Mouse (Mus musculus): ENCODE results near the gene Cdc7. TPM values are rescaled to one million over a fixed set of nuclear protein-coding genes. Genes with fewer than 3 reads are reported as not detected.

Cdc7 gene
- polyA plus RNA-seq (2015; fragmentation: Nextera tagmentation; extraction: Ambion mirVana), result 42.9 and 45.4 TPM in 2 replicates

DNA sequence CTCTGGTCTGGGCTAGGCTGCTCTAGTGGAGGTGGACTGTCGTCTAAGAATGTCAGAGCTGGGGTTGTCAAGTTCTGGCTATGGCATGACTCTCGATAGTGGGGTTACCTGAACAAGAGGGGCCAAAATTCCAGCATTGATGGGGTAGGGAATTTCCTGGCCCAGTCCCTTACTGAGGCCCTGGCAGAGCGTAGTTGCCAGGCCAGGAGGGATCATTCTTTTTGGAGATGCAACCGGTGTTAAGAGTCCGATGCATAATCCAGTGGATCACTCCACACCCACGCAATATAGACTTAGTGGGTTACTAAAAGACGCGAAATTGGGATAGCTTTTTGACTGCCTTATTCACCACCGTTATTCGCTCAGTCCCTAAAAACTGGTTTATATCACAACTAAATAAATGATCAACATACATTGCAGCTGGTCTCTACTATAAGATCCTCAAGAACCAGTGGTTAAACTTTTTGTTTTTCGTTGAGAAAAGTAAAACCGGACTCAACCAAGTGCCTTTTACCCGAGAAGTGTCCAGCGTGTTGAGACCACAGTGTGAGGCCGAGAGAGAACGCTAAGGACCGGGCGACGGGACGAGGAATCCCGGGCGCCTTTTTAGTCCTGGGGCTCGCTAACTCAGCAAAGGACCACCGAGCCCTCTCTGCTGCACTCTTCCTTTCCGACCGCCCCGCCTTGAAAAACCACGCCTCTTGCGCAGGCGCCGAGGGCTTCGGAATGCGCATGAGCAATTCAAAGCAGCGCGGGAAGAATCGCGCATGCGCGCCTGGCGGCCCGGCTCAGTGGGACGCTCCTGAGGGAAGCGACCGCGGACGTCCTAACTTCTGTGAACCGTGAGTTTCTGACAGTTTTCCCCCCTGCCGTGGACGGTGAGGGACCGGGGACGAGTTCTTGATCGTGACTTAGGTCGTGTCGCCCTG, at the start of gene Cdc7:
Gene Cdc7 (plus strand): TSS at position 739 of the 929 bp plus-strand sequence.
- H3K4me1 ChIP-seq, result peaks cover 10% of the 10 kb centered on the region
- H3K4me3 ChIP-seq (replicated peaks), result peak within 1 kb of the TSS; percentile 72
- 5% methylated on average over 54 of the region's 54 CpGs for WGBS
- H3K9ac ChIP-seq, result peak within 1 kb of the TSS; percentile 55
- peak within 1 kb of the TSS; percentile 76 for H3K4me2 ChIP-seq
- H3K36me3 ChIP-seq, result 0 out of 2 replicates have a peak, but pooled peaks cover 5% of the 10 kb centered on the region
- no peaks in the 10 kb centered on the region for H3K27me3 ChIP-seq (replicated peaks)
- no peaks in the 10 kb centered on the region for H3K9me3 ChIP-seq
- peak; percentile 89 for ATAC-seq (ENCODE audit: insufficient read depth, low FRiP score, low read depth)
- peak within 1 kb of the TSS; percentile 71 for H3K27ac ChIP-seq

DNA sequence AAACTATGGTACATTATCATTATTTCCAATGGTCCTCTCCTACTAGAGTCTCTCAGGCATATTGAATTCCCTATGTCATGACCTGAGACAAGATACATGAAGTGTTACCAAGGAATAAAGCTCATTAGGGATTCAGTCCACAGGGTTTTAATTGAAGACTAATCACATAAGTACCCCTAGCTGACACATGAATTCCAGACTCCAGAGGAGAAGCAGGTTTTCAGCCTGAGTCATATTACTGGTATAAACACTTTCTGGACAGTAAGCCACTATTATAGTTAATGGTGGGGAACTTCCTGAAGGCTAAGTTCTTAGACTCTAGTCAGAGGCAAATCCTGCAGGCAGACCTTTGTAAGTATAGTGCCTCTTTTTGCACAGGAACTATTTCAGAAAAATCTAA, 44.8 kb upstream of the Cdc7 start:
- no peak overlapping the region for H3K27ac ChIP-seq
- no peaks in the 10 kb centered on the region for H3K4me1 ChIP-seq
- no peak overlapping the region for H3K9ac ChIP-seq
- no peak overlapping the region for H3K4me2 ChIP-seq
- no peaks in the 10 kb centered on the region for H3K9me3 ChIP-seq
- ATAC-seq (ENCODE audit: insufficient read depth, low FRiP score, low read depth), result no peak
- no peaks in the 10 kb centered on the region for H3K36me3 ChIP-seq
- H3K27me3 ChIP-seq (replicated peaks), result no peaks in the 10 kb centered on the region
- no peak overlapping the region for H3K4me3 ChIP-seq (replicated peaks)

DNA sequence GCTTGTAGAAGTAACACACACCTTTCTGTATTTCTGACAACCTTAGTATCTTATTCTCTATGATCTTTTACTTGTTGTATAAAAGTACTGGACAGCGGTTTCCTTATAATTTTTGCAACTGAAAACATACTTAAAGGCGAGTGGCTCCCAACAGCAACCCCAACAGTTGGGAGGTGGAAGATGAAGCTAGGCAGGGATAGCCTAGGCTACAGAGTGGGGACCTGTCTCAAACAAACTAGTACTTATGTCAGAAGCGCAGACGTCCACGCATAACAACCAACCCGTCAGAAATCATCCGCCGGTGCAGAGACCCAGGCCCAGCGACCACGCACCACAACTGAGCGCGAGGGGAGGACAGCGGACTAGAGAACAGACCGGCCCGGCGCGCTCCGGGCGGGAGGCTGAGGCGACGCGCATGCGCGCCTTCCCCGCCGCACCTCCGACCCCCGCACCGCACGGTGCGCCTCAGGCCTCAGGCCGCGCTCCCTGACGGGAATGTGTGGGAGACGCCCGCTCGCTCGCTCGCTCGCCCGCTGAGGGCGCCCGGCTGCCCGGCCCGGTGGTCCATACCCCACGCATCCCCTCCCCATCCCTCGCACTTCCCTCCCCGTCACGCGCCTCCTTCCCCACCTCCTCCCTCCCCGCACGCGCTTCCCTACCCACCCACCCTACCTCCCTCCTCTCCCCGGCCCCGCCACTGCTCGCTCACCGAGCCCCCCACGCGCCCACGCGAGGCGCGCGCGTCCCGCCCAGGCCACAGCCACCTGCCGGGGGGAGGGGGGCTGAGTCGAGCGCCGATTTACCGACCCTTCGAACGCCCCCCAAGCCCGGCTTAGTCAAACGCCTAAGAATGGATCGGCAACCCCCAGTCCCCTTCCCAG, 38.4 kb upstream of the Cdc7 start, which contains the start of gene Hfm1:
Gene Hfm1 (minus strand): TSS at position 834 of the 881 bp plus-strand sequence.
- Histone ChIP-seq H3K4me3 (replicated peaks) (peak within 1 kb of the TSS; percentile 53), H3K27me3 (replicated peaks) (no peaks in the 10 kb centered on the region), H3K9ac (peak within 1 kb of the TSS; percentile 25; the same call in 1 of the 2 replicates), H3K4me1 (0 out of 2 replicates have a peak, but pooled peaks cover 4% of the 10 kb centered on the region), H3K27ac (no peak within 1 kb of the TSS), H3K36me3 (no peaks in the 10 kb centered on the region), H3K4me2 (peak within 1 kb of the TSS; percentile 89), H3K9me3 (no peaks in the 10 kb centered on the region)
- under 1% methylated on average over 62 of the region's 76 CpGs for WGBS
- peak; percentile 89; the same call in 1 of the 2 replicates for ATAC-seq (ENCODE audit: insufficient read depth, low FRiP score, low read depth)

DNA sequence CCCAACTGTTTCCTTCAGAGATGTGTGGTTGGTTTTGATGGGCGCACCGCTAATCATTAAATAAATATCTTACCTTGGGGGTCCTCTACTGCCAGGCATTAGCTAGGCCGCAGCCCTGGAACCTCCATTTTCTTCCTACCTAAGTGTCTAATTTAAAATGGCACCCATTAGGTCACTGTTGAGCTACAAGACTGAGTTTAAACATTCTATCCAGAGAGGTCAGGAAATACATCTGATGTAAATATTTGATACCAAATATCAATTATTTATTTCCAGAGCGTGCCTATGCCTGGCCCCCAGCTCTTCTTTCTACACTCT, 37.8 kb upstream of the Cdc7 start:
- no peak overlapping the region for H3K27ac ChIP-seq

DNA sequence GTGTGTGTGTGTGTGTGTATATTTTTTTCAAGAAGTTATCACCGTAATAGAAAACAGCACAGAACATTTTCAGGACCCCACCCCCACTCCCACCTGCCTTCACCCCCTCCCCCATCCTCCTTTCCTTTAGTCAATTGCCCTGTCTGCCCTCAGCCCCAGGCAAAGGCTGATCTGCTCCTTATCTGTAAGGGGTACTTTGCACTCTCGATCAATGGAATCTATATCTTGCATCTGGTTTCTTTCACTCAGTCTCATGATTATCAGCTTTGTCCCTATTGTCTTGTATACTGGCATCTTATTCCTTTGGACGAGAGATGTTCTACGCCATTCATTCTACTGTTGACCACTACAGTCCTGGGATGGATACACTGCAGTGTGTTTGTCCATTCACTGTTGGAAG, 36.1 kb upstream of the Cdc7 start:
- Histone ChIP-seq H3K27me3 (replicated peaks) (no peaks in the 10 kb centered on the region), H3K4me1 (0 out of 2 replicates have a peak, but pooled peaks cover 4% of the 10 kb centered on the region), H3K27ac (no peak overlapping the region), H3K4me2 (no peak overlapping the region), H3K4me3 (replicated peaks) (no peak overlapping the region), H3K36me3 (no peaks in the 10 kb centered on the region), H3K9ac (no peak overlapping the region), H3K9me3 (no peaks in the 10 kb centered on the region)
- 52% methylated on average over 4 of the region's 4 CpGs for WGBS
- ATAC-seq (ENCODE audit: insufficient read depth, low FRiP score, low read depth), result no peak

More for the DNA sequence above, 37.8 kb upstream of the Cdc7 start:
- H3K4me2 ChIP-seq, result peak overlapping the region; percentile 89
- H3K27me3 ChIP-seq (replicated peaks), result no peaks in the 10 kb centered on the region
- H3K9me3 ChIP-seq, result no peaks in the 10 kb centered on the region
- 33% methylated on average over 4 of the region's 4 CpGs for WGBS
- H3K36me3 ChIP-seq, result no peaks in the 10 kb centered on the region
- peak overlapping the region; percentile 53 for H3K4me3 ChIP-seq (replicated peaks)
- 0 out of 2 replicates have a peak, but pooled peaks cover 4% of the 10 kb centered on the region for H3K4me1 ChIP-seq
- peak overlapping the region; percentile 25; the same call in 1 of the 2 replicates for H3K9ac ChIP-seq
- ATAC-seq (ENCODE audit: insufficient read depth, low FRiP score, low read depth), result no peak

DNA sequence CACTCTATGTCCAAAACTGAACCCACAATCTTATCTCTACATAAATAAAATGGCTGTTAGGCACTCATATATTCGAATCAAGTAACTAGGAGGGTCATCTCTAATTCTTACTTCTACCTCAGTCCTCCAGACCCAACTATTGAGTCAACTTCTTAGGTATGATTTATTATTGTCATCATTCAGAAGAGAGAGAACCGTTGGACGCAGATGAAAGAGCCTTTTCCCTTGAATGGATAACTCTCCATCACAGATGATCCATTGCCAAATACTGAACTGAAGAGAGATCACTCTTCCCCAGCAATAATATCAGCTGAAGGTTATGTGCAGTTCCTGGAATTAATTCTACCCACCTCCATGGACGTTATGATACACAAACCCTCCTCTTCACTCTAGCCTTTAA, 17.8 kb upstream of the Cdc7 start:
- Histone ChIP-seq H3K27ac (no peak overlapping the region), H3K4me2 (no peak overlapping the region), H3K9me3 (no peaks in the 10 kb centered on the region), H3K4me3 (replicated peaks) (no peak overlapping the region), H3K4me1 (no peaks in the 10 kb centered on the region), H3K36me3 (no peaks in the 10 kb centered on the region), H3K9ac (no peak overlapping the region), H3K27me3 (replicated peaks) (no peaks in the 10 kb centered on the region)
- WGBS, result 52% methylated on average over 4 of the region's 4 CpGs
- no peak for ATAC-seq (ENCODE audit: insufficient read depth, low FRiP score, low read depth)

DNA sequence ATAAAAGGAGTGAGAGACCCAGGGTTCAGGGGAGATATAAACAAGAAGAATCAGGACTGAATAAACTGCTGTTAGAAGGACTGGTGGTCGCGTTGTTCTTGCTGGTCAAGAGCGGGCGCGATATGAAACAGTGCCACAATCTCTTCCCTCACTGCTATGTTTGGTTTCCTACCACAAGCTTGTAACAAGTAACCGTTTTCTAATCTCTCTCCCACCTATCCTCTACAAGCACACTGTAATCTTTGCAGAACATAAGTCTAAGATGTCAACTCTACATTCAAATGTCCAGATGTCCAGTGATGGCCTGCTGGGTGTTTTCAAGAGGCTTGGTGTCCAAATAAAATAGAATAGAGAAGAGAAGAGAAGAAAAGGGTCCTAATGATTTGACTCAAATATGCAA, 15.4 kb upstream of the Cdc7 start:
- ATAC-seq (ENCODE audit: insufficient read depth, low FRiP score, low read depth), result no peak
- no peak overlapping the region for H3K9ac ChIP-seq
- no peaks in the 10 kb centered on the region for H3K27me3 ChIP-seq (replicated peaks)
- H3K36me3 ChIP-seq, result no peaks in the 10 kb centered on the region
- no peak overlapping the region for H3K4me3 ChIP-seq (replicated peaks)
- 77% methylated on average over 6 of the region's 6 CpGs for WGBS
- no peak overlapping the region for H3K4me2 ChIP-seq
- no peaks in the 10 kb centered on the region for H3K9me3 ChIP-seq
- H3K27ac ChIP-seq, result no peak overlapping the region
- H3K4me1 ChIP-seq, result no peaks in the 10 kb centered on the region

DNA sequence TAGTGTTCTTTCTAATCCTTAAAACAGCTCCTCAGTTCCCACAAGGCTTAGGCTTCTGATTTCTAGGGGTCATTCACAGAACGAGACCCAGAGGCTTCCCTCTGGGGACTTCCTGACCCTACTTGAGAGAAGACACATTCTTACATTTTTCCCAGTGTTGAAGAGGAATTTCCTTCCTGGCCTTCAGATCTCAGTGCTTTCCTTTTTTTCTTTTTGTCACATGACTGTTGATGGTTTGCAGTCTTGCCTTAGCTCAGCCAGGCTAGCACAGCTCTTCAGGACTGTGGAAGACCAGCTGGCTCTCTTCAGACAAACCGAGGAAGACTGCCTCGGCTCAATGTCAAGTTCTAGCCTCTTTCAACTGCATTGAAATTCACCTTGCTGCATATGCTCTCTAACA, 7.7 kb upstream of the Cdc7 start:
- Histone ChIP-seq H3K4me3 (replicated peaks) (no peak overlapping the region), H3K9me3 (no peaks in the 10 kb centered on the region), H3K27ac (peak overlapping the region; percentile 51; the same call in 1 of the 2 replicates), H3K9ac (no peak overlapping the region), H3K4me2 (no peak overlapping the region), H3K36me3 (no peaks in the 10 kb centered on the region), H3K4me1 (peaks cover 7% of the 10 kb centered on the region; the same call in 1 of the 2 replicates), H3K27me3 (replicated peaks) (no peaks in the 10 kb centered on the region)
- 34% methylated on average over 3 of the region's 3 CpGs for WGBS
- ATAC-seq (ENCODE audit: insufficient read depth, low FRiP score, low read depth), result peak; percentile 82

DNA sequence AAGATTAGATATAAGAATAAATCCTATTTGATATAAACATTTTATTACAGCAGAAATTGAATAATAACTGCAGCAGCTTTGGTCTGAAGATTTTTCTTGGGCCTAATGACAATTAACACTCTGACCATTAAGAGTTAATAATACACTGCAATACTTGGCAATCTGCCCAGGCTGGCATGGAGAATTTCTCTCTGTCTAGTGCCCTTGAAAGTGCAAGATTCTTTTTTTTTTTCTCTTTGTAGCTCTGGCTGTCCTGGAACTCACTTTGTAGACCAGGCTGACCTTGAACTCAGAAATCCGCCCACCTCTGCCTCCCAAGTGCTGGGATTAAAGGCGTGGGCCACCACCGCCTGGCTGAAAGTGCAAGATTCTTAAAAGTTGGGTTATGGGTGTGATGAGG, 5.1 kb upstream of the Cdc7 start:
- Histone ChIP-seq H3K9ac (no peak overlapping the region), H3K27me3 (replicated peaks) (no peaks in the 10 kb centered on the region), H3K4me1 (peaks cover 12% of the 10 kb centered on the region), H3K27ac (no peak overlapping the region), H3K36me3 (no peaks in the 10 kb centered on the region), H3K9me3 (no peaks in the 10 kb centered on the region), H3K4me2 (no peak overlapping the region), H3K4me3 (replicated peaks) (no peak overlapping the region)
- no peak for ATAC-seq (ENCODE audit: insufficient read depth, low FRiP score, low read depth)
- 67% methylated on average over 3 of the region's 3 CpGs for WGBS

DNA sequence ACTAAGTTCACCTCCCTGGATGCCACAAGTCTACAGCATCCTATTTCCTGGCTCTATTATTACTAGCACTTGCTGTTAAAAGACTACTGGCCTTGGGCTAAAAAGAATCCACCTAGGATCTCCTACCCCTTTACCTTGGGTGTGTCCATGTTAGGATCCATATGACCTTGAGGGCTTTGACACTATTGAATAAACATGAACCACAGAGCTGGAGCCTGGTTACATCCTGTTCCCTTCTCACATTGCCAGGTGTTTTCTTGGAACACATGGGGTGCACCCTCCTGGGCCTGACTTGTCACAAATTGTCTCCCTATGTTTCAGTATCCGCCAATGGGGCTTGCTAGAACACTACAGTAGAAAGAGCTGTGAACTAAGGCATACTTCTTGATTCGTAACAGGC, 3.7 kb upstream of the Cdc7 start:
- no peaks in the 10 kb centered on the region for H3K27me3 ChIP-seq (replicated peaks)
- no peak for ATAC-seq (ENCODE audit: insufficient read depth, low FRiP score, low read depth)

DNA sequence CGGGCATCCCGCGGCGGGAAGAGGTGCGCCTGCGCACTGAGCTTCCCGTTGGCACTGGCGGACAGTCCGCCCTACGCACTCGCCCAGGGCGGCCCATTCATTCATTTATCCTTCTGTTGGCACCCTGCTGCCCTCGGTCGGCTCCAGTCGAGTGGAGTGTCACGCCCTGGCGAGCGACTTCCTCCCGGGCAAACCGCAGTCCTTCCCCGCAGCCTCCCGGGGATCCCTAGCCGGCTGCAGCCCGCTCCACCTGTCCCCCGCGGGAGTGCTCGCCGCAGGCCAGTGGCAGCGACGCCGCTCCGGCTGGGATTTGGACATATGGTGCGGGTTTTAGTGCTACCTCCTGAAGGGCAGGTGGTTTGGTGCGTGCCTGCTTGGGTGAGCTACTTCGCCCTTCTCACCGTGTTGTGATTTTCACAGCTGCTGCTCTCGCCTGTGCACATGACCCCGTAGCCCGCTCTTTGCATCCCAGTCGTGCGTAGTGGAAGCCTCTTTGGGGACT, 442 bp downstream of the Cdc7 start:
- Histone ChIP-seq H3K4me2 (peak overlapping the region; percentile 76), H3K27me3 (replicated peaks) (no peaks in the 10 kb centered on the region), H3K36me3 (0 out of 2 replicates have a peak, but pooled peaks cover 8% of the 10 kb centered on the region), H3K27ac (peak overlapping the region; percentile 71), H3K9ac (peak overlapping the region; percentile 55), H3K9me3 (no peaks in the 10 kb centered on the region), H3K4me1 (peaks cover 10% of the 10 kb centered on the region), H3K4me3 (replicated peaks) (peak overlapping the region; percentile 72)
- under 1% methylated on average over 41 of the region's 41 CpGs for WGBS
- ATAC-seq (ENCODE audit: insufficient read depth, low FRiP score, low read depth), result peak; percentile 88

More for the DNA sequence above, 3.7 kb upstream of the Cdc7 start:
- no peak overlapping the region for H3K4me3 ChIP-seq (replicated peaks)
- no peak overlapping the region for H3K4me2 ChIP-seq
- WGBS, result 78% methylated on average over 2 of the region's 2 CpGs
- H3K4me1 ChIP-seq, result peaks cover 12% of the 10 kb centered on the region
- H3K9me3 ChIP-seq, result no peaks in the 10 kb centered on the region
- no peak overlapping the region; the same call in 1 of the 2 replicates for H3K27ac ChIP-seq
- no peaks in the 10 kb centered on the region for H3K36me3 ChIP-seq
- no peak overlapping the region for H3K9ac ChIP-seq
